Mouse (Mus musculus): ENCODE data around the gene Gdpd3. TPM values are rescaled to one million over a fixed set of nuclear protein-coding genes. Genes with fewer than 3 reads are reported as not detected.
"Not testable (repeated sequence)": the region's sequence is repeated elsewhere in the genome, so short reads cannot be mapped to it uniquely, and the experiment has no call there.

Gene Gdpd3
- total RNA-seq (2022) = 1 to 10 TPM; 1.4 to 3.3 (median 2.3) TPM

DNA sequence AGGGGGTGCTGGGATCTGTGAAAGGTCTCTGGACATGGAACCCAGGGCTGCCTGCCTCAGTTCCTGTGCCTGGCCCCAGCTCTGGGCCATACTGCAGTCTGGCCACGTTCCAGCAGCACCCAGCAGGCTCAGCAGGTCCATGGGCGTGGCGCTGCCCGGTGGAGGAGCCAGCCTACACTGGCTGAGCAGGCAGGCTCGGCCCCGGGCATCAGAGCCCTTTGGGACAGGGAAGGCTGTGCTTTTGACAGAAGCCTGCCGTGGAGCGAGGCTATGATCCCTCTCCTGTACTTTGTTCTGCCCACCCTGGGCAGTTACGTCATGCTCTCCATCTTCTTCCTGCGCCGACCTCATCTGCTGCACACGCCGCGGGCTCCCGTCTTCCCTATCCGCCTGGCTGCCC, at the start of gene Gdpd3:
Gene Gdpd3 (plus strand): TSS at position 134 of the 400 bp plus-strand sequence.
- DNase-seq (ENCODE audit: low spot score in 2 of 2) = no peak

DNA sequence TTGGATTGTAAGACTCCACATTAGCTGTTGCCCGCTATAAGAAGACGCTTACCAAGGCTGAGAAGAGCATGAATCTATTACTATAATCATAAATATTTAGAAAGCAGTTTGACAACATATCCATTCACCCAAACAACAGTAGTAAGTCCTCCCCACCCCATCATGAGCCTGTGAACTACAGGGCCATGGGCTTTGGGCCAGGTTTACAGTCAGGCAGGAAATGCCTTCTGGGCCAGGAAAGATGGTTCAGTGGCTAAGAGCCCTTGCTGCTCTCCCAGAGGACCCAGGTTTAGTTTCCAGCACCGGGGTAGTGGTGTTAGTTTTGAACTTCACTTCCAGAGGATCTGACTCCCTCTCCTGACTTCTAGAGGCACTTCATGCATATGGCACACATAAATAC, 48.6 kb upstream of the Gdpd3 start:
- no peak for DNase-seq (ENCODE audit: low spot score in 2 of 2)

DNA sequence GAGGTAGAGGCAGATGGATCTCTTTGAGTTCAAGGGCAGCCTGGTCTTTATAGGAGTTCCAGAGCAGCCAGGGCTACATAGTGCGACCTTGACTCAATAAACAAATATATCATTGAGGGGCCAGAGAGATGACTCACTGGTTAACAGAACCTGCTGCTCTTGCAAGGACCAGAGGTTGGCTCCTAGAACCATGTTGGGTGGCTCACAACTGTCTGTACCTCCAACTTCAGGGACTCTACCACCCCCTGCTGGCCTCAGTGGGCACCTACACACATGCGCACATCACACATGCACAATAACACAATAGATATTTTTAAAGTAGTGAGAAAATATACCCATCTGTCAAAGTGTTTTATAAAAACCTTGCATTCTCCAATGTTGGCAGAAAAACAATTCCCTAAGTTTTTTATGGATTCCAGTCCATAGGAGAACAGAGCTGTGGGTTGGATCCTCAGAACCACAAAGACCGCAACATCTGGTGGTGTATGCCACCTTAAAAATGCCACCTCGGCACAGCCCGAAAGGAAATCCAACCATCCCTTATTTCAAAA, 47.3 kb upstream of the Gdpd3 start:
- peak in 1 of 2 experiments; percentile 51 for DNase-seq (ENCODE audit: low spot score in 2 of 2)

DNA sequence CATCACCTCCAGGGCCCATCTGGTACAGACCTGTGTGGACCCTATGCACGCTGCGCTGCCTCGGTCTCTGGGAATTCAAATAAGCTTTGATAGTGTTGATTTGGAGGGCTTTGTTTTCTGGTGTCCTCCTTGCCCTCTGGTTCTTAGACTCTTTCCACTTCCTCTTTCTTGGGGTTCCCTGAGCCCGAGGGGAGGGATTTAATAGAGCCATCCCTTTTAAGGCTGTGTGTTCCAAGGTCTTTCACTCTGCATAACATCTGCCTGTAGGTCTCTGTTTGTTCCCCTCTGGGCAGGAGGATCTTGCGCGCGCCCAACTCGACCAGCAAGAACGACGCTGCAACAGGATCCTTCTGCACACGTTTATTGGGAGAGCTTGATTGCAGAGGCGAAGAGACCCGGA, 44.5 kb upstream of the Gdpd3 start:
- no peak for DNase-seq (ENCODE audit: low spot score in 2 of 2)

DNA sequence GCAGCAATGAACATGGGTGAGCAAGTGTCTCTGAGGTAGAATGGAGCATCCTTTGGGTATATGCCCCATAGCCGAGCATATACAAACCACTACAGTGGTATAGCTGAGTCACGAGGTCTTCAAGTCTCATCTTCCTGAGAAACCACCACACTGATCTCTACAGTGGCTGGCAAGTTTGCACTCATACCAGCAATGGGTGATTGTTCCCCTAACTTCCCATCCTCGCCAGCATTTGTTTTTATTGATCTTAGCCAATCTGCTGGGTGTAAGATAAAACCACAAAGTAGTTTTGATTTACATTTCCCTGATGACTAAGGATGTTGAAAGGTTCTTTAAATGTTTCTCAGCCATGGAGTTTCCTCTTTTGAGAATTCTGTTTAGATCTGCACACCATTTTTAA, 41.1 kb upstream of the Gdpd3 start:
- no peak for DNase-seq (ENCODE audit: low spot score in 2 of 2)

DNA sequence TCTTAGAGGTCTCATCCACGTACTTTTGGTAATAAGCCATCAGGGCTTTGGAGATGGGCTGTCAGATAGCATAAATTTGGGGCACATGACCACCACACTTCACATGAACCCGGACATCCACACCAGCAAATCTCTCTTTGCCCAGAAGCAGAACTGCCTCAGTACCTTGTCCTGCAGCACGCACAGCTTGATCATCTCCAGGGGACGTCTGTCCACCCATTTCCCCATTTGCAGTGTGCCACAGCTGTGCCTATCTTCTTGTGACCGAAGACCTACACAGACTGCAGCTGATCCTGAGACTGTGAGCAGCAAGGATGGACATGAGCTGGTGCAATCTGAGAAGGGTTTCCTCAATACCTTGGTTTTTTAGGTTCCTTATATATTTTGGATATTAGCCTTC, 40.5 kb upstream of the Gdpd3 start:
- no peak for DNase-seq (ENCODE audit: low spot score in 2 of 2)

DNA sequence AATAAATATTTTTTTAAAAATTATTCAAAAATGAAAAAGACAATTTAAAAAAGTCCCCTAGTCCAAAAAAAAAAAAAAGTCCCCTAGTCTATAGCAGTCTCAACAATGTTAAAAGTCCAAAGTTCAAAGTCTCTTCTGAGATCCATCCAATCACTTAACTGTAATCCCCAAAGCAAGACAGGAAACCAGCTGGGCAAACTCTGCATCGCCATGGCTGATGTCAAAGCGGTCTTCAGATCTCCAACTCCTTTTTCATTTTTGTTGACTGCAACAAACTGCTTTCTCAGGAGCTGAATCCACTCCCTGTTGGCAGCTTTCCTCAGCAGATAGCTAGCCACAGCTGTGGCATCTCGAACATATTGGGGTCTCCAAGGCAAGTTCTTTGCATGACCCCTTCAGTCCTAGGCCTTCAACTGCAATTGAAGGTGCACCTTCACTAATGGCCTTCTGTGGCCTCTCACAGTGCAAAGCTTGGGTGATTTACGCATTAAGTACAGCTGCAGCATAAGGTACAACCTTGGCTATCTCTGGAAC, 35.8 kb upstream of the Gdpd3 start:
- not testable (repeated sequence) for DNase-seq (ENCODE audit: low spot score in 2 of 2)

DNA sequence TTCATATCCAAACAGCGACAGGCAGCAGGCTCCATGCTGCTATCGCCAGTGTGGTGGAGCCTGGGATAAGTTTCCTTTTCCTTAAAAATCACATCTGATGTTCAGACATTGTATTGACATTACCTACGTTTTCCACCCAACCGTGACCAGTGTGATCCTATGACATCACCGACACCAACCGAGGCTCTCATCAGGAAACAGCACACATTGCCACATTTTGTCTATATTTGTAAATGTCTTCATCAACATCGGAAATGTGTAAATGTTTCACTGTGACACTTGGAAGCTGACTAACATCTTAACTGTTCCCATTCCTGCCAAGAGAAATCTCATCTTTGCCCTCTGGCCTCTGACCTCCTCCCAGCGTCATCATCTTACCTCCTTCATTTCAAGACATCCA, 30.0 kb upstream of the Gdpd3 start:
- DNase-seq (ENCODE audit: low spot score in 2 of 2) = no peak

DNA sequence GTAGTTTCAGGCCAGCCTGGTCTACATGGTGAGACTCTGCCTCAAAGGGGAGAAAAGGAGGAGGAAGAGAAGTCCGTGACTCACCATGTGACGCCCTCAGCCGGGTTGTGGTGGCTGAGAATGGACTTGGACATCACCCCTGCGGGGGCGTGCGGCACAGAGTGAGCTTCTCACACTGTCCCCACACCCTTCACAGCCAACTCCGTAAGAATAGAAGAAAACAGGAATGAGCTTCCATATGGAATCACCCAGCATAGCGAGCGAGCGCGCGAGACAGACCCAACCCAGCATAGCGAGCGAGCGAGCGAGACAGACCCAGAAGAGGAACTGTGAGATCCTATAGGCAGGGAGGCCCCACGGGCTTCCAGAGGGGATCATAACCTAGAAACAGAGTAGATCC, 26.6 kb upstream of the Gdpd3 start:
- peak in 1 of 2 experiments; percentile 84 for DNase-seq (ENCODE audit: low spot score in 2 of 2)

DNA sequence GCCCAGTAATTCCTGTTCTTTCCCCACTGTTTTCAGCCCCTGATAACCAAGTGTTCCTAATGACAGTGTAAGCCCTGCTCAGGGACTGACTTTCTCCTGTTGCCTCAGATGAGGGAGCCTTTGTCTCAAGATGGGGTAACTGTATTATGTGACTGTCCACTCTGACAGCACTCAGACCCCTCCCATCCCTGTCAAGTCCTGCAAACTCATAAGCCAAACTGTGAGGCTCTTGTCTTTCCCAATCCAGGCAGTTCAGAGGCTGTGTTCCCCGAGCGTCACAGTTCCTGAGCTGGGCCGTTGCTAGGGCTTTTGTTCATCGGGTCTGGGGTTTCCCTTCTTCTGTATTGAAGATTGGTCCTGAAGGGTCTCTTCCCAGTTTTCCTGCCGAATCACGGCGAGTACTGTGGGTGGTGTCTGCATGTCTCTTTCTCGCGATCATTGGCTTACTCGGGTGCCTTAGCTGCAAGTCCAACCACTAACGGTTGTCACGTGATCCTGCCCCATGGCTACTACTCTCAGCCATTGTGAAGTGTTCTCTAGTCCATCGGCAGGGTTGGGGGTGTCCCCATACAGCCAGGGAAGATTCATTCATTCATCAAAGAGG, 25.9 kb upstream of the Gdpd3 start:
- no peak for DNase-seq (ENCODE audit: low spot score in 2 of 2)

DNA sequence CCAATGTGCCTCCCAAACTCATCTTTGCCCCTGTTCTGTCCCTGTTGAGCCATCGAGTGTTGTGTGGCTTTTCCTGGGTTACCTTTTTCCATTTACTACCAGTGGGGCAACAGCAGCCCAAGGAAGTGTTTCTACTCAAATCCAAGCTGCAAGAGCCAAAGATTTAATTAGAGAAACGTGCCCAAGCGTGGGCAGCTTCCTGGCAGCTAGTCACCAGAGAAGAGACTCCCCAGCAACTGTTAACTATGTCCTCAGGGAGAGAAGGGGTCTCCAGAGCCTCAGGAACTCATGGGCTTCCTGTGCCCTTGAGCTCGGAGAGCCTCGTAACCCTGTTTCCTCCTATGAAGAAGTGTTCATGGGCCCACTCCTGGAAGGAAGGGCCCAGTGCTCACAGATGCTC, 25.2 kb upstream of the Gdpd3 start:
- DNase-seq (ENCODE audit: low spot score in 2 of 2) = no peak

DNA sequence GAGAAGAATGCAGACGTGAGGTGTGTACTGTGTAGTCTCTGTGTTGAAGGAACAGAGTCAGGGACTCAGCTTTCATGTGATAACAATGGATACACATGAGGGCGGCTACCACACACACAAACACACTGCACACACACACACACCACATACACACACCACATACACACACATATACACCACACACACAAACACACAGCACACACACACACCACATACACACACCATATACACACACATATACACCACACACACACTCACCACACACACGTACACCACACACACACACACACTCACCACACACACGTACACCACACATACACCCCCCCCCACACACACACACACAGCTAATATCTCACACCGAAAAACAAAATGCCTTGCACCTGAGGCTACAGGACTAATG, 24.7 kb upstream of the Gdpd3 start:
- DNase-seq (ENCODE audit: low spot score in 2 of 2) = no peak

DNA sequence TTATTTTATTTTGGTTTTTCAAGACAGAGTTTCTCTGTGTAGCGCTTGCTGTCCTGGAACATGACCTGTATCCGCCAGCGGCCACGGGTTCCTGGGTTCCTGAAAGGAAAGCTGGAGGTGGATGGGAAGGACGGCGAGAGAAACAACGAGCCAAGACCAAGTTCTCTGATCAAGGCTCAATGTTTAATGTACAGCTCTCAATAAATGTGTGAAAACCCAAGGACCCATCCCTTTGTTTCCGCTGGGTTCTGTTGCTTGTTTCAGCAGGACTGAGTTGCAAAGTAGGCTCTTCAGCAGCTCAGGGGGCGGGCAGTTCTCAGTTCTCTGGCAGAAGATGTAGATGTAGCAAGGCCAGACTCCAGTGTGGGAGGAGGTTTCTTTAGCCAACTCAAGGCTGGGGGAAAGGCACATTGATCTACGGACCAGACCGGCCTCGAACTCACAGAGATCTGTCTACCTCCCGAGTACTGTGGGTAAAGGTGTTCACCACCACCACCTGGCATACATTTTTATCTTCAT, 24.1 kb upstream of the Gdpd3 start:
- no peak for DNase-seq (ENCODE audit: low spot score in 2 of 2)

DNA sequence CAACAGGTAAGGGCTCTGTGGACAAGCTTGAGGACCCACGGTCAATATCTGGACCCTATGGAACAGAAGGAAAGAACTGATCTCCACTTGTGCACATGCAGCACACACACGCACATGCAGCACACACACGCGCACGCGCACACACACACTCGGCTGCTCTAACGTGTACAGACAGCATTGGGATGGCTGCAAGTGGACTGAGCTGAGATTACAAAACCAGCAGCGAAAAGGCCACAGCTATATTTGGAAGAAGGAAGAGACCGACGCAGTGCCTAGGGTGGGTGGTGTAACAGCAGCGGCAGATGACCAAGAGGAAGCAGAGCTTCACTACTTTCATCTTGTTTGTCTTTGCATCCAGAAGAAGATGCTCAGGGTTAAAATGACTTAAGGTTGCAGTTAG, 20.1 kb upstream of the Gdpd3 start:
- peak in 1 of 2 experiments; percentile 22 for DNase-seq (ENCODE audit: low spot score in 2 of 2)

DNA sequence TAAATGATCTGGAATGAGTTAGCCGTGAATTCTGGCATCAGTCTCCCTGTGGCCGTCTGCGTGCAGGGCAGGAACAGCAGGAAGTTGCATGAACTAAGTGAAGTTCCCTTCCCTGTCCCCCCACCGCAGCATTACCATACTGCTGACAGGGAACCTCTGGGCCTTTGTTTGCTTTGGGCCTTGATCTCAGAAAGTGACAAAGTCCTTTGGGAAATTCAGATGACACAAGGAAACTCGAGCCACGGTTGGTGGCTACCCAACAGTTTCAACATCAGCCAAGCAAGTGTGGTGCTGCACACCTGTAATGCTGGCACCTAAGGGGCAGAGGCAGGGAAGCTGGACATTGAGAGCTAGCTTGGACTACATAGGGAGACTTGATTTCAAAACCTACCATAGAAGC, 19.3 kb upstream of the Gdpd3 start:
- no peak for DNase-seq (ENCODE audit: low spot score in 2 of 2)

DNA sequence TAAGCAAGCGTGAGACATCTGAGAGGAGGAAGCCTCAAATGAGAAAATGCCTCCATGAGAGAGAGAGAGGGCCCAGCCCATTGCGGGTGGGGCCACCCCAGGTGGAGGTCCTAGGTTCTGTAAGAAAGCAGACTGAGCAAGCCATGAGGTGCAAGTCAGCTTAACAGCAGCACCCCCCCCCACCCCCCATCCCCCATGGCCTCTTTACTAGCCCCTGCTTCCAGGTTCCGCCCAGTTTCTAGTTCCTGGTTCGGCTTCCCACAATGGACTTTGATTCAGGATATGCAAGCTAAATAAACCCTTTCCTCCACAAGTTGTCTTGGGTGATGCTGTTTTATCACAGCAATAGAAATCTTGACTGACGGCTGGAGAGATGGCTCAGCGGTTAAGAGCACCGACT, 17.3 kb upstream of the Gdpd3 start:
- no peak for DNase-seq (ENCODE audit: low spot score in 2 of 2)

DNA sequence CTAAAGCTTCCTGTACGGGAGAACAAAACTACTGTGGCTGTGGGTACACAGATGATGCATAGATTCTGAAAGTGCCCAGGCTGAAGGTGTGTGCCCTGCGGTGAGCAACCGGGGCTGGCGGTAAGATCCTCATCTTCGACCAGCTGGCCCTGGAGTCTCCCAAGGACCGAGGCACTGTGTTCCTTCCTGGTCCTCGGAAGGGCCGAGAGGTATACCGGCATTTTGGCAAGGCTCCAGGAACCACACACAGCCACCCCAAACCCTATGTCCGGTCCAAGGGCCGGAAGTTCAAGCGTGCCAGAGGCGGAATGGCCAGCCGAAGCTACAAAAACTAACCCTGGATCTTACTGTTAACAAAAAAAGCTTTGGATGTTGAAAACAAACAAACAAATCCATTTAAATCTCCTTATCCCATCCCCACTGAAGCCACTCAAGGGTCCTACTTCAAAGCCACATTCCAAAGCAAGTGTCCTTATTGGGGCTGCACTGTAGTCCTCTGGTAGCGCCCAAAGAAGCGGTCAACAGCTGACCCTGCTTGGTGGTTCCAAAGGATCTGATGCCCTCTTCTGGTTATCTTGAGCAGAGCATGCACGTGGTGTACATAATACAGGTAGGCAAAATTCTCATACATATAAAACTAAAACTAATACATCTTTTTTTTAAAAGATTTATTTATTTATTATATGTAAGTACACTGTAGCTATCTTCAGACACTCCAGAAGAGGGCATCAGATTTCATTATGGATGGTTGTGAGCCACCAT, 16.4 kb upstream of the Gdpd3 start:
- DNase-seq (ENCODE audit: low spot score in 2 of 2) = no peak

DNA sequence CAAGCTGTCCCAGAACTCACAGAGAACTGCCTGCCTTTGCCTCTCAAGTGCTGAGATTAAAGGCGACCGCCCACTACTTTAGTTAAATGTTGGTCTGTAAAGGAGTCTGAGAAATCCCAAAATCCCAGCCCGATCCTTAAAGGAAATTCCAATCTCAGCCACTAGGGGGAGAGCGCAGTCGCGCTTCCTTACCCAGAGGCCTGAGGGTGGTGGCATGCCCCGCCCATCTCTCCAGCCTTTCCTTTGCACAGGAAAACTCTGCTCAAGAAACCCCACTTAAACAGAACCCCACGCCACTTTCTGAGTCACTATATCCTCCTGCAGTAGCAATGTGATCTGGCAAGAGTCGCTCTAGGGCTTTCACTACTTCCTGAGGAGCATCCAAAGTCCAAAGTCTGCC, 11.3 kb upstream of the Gdpd3 start:
- DNase-seq (ENCODE audit: low spot score in 2 of 2) = peak; percentile 55 to 64

DNA sequence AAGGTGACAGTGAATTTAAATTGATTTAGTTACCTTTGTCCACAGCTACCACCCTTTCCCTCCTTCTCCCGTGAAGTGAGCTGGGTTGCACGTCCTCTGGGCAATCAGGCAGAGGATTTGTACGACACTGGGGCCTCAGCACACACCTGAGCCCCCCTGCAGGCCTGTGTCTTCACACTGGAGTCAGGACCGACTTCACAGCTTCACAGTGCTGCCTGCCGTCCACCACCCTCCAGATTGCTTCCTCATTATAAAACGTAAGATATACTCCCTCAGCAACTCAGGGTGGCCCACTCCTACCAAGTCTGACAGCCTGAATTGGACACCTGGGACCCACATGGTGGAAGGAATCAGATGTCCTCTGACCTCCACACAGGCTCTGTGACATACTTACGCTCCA, 7.6 kb upstream of the Gdpd3 start:
- DNase-seq (ENCODE audit: low spot score in 2 of 2) = no peak

DNA sequence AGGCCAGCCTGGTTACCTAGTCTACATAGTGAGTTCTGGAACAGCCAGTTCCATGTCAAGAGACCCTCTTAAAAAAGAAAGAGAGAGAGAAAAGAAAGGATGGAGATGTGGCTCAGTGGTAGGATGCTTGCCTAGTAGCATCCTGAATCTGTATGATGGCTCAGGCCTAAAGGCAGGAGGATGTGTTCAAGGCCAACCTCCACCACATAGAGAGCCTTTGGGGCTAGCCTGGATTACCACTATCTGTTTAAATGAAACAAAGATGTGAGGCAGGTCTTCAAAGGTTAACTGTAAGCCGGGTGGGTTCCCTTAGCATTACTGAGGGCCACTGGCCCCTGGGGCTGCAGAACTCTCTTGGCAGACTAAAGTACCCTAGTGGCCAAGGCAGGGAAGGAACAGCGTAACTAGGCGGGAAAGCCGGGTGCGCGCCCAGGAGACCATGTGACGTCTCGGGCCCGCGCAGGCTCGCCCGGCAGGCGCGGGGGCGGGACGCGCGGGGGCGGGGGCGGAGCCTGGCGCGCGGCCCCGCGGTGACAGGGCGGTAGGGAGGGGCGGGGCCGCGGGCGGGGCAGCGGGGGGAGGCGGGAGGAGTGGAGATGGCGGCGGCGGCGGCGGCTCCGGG, 7.0 kb upstream of the Gdpd3 start, which contains the start of gene Mapk3:
Gene Mapk3 (plus strand): TSS at position 552 of the 622 bp plus-strand sequence.
- peak; percentile 68 to 90 for DNase-seq (ENCODE audit: low spot score in 2 of 2)

DNA sequence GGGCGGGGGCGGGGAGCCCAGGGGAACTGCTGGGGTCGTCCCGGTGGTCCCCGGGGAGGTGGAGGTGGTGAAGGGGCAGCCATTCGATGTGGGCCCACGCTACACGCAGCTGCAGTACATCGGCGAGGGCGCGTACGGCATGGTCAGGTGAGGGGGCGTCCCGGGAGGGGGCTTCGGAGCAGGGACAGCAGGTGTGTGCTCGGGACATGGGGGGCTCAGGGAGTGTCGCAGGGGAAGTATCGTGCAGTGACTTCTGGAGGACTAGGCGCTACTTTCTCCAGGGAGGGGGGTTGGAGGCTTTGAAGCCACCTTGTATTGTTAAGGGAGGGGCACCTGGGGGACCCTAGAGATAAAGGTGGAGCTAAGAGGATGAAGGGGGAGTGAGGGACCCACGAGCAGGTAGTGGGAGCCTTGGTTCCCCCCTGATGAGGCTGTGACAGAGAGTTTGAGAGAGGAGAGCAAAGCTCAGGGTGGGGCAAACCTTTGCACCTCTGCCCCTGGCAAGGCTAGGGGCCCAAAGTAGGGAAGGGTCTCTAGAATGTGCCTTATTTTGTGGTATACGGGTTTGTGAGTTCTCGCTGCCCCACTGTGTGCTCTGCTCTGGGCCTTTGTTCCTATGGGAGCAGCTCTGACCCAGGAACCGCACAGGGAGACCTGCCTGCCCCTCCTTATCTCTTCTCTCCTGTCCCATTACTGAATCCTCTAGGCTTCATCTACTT, 6.3 kb upstream of the Gdpd3 start:
- peak in 1 of 2 experiments; percentile 13 for DNase-seq (ENCODE audit: low spot score in 2 of 2)
